Mouse (Mus musculus): ENCODE measurements around the gene Agbl3. TPM values are rescaled to one million over a fixed set of nuclear protein-coding genes. Genes with fewer than 3 reads are reported as not detected.
A peak's percentile ranks its signal among the peaks of the same experiment; 100 is the strongest.

Agbl3 gene
- polyA plus RNA-seq, 1 experiment = 4.5 TPM

DNA sequence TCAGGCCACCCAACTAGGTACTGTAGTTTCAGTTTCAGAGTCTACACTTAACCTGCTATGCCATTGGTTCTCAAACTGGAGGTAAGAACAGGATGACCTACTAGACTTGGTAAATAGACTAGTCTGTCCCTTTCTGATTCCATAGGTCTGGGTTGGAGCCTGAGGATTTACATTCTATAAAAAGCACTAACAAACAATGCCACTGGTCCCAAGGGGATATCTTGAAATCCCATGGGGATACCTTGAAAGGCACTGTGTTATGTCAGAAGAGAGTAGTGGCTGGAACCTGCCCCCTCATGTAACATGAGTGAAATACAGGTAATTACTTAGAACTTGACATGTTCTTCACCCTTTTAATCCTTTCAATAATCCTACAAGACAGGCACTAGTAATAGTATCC, 3.8 kb upstream of the Agbl3 start:
- TF ChIP-seq POLR2A (IDR thresholded peaks at IDR 0.05; ENCODE audit: borderline replicate concordance, control insufficient read depth, low read depth, low read length) (no peak), CTCF (IDR thresholded peaks at IDR 0.05; ENCODE audit: control insufficient read depth, insufficient read depth, low read length) (no peak)
- H3K4me1 ChIP-seq (ENCODE audit: control insufficient read depth, insufficient read depth, low read length) = no peaks in the 10 kb centered on the region; the same call in 1 of the 2 replicates
- H3K27ac ChIP-seq (ENCODE audit: control insufficient read depth, insufficient read depth, low read depth, low read length, poor library complexity) = no peak overlapping the region
- no peak overlapping the region for H3K4me3 ChIP-seq (replicated peaks; ENCODE audit: control insufficient read depth, low read depth, low read length)

DNA sequence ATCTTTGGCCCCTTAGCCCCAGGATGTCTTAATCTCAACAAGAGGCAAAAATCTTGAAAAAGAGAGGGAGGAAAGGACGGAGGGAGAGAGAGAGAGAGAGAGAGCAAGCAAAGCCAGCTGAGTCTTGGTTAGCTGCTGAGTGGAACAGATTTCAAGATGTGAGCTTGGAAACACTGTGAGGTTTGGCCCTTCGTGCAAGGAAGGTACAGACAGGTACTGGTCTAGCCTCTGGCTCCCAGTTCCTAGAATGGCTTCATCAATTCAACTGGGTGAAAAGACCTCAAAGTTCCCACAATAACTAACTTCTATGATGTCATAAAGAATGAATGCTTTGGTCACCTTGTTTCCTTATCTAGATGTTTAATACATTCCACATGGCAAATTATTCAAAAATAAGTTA, 3.1 kb upstream of the Agbl3 start:
- no peak for TF ChIP-seq POLR2A (IDR thresholded peaks at IDR 0.05; ENCODE audit: borderline replicate concordance, control insufficient read depth, low read depth, low read length)
- no peak for TF ChIP-seq CTCF (IDR thresholded peaks at IDR 0.05; ENCODE audit: control insufficient read depth, insufficient read depth, low read length)

DNA sequence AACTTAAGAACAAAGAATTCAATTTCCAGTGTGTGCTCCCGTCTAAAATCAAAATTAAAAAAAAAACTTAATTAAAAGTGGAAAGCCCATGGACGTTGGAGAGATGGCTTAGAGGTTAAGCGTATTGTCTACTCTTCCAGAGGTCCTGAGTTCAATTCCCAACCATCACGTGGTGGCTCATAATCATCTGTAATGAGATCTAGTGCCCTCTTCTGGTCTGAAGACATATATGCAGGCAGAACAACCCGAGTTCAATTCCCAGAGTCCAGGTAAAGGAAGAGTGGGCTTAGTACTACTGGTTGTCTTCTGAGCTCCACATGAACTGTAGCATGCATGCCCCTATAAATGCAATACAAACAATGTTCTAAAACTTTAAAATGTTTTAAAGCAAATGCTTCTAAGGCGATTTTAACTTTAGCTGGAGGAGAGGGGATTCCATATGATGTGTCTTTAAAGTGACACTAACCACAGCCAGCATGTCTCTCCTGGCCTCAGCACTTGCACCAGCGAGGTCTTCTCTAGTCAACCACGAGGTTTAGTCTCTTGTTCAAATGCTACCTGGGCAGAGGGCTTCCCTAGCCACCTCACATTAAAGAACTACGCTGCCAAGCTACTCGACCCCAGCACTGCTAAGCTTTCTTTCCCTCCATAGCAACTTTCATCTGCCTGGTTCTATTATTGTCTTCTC, 2.1 kb upstream of the Agbl3 start:
- WGBS = 67% methylated on average over 10 of the region's 10 CpGs
- no peak overlapping the region for H3K4me3 ChIP-seq (replicated peaks; ENCODE audit: control insufficient read depth, low read depth, low read length)
- no peaks in the 10 kb centered on the region; the same call in 1 of the 2 replicates for H3K4me1 ChIP-seq (ENCODE audit: control insufficient read depth, insufficient read depth, low read length)
- H3K27ac ChIP-seq (ENCODE audit: control insufficient read depth, insufficient read depth, low read depth, low read length, poor library complexity) = no peak overlapping the region
- TF ChIP-seq CTCF (IDR thresholded peaks at IDR 0.05; ENCODE audit: control insufficient read depth, insufficient read depth, low read length) = no peak
- no peak for TF ChIP-seq POLR2A (IDR thresholded peaks at IDR 0.05; ENCODE audit: borderline replicate concordance, control insufficient read depth, low read depth, low read length)

More for the DNA sequence above, 3.1 kb upstream of the Agbl3 start:
- 83% methylated on average over 2 of the region's 2 CpGs for WGBS
- H3K4me1 ChIP-seq (ENCODE audit: control insufficient read depth, insufficient read depth, low read length) = no peaks in the 10 kb centered on the region; the same call in 1 of the 2 replicates
- no peak overlapping the region for H3K27ac ChIP-seq (ENCODE audit: control insufficient read depth, insufficient read depth, low read depth, low read length, poor library complexity)
- H3K4me3 ChIP-seq (replicated peaks; ENCODE audit: control insufficient read depth, low read depth, low read length) = no peak overlapping the region

DNA sequence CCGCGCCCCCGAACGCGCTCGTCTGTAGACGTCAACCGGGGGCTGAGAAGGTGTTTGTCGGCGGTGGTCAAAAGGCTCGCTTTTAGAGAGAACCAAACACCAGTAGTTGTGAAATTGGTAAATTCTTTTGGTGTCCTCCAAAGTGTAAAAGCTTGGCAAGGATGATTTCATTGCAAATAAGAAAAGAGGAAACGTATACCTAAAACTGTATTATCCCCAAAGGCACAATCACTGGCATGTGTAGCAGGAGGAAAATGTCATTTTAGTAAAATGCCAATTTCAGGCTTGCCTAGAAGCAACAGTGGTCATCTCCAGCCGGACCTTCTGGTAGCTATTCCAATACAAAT, 684 bp downstream of the Agbl3 start:
- no peaks in the 10 kb centered on the region; the same call in 1 of the 2 replicates for H3K4me1 ChIP-seq (ENCODE audit: control insufficient read depth, insufficient read depth, low read length)
- TF ChIP-seq POLR2A (IDR thresholded peaks at IDR 0.05; ENCODE audit: borderline replicate concordance, control insufficient read depth, low read depth, low read length) = no peak
- WGBS = 2% methylated on average over 13 of the region's 13 CpGs
- H3K27ac ChIP-seq (ENCODE audit: control insufficient read depth, insufficient read depth, low read depth, low read length, poor library complexity) = peak overlapping the region; percentile 97
- peak overlapping the region; percentile 73 for H3K4me3 ChIP-seq (replicated peaks; ENCODE audit: control insufficient read depth, low read depth, low read length)

DNA sequence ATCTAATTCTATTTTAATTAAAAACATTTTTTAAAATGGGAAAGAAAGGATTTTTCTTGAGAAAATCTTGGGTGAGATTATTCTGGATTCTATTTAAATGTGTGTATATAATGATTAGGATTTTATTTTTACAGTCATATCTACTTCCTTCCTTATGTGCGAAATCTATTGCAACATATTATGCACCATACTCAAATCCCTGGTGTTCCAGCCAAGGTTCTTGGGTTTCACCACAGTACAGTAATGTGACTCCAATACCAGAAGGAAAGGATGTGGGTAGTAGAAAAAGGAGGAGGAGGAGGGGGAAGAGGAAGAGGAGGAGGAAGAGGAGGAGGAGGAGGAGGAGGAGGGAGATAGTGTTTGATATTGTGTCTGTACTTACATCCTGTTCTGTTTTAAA, 2.3 kb downstream of the Agbl3 start:
- H3K4me1 ChIP-seq (ENCODE audit: control insufficient read depth, insufficient read depth, low read length) = no peaks in the 10 kb centered on the region; the same call in 1 of the 2 replicates
- 36% methylated on average over 1 of the region's 1 CpGs for WGBS
- H3K27ac ChIP-seq (ENCODE audit: control insufficient read depth, insufficient read depth, low read depth, low read length, poor library complexity) = no peak overlapping the region
- no peak for TF ChIP-seq CTCF (IDR thresholded peaks at IDR 0.05; ENCODE audit: control insufficient read depth, insufficient read depth, low read length)
- TF ChIP-seq POLR2A (IDR thresholded peaks at IDR 0.05; ENCODE audit: borderline replicate concordance, control insufficient read depth, low read depth, low read length) = no peak
- H3K4me3 ChIP-seq (replicated peaks; ENCODE audit: control insufficient read depth, low read depth, low read length) = no peak overlapping the region

DNA sequence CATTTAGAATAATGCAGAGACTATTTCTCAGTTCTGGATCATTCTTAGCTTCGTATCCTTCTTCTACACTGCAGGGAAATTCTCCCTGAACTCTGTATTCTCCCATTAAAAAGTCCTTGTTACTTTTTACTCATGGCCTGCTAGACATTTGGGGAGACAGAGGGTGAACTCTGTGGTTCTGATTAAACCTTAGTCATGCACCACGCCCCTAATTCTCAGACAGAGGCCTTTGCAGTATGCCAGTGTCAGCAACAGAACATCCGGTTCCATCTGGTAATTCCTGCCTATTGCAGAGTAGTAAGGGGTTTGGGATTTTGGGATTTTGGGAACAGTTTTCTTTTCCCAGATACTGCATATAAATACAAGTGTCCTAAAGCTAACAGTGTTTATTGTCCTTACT, 16.6 kb downstream of the Agbl3 start:
- WGBS = 62% methylated on average over 3 of the region's 3 CpGs
- H3K27ac ChIP-seq (ENCODE audit: control insufficient read depth, insufficient read depth, low read depth, low read length, poor library complexity) = no peak overlapping the region
- no peak overlapping the region for H3K4me3 ChIP-seq (replicated peaks; ENCODE audit: control insufficient read depth, low read depth, low read length)
- H3K4me1 ChIP-seq (ENCODE audit: control insufficient read depth, insufficient read depth, low read length) = no peaks in the 10 kb centered on the region
- TF ChIP-seq CTCF (IDR thresholded peaks at IDR 0.05; ENCODE audit: control insufficient read depth, insufficient read depth, low read length) (no peak), POLR2A (IDR thresholded peaks at IDR 0.05; ENCODE audit: borderline replicate concordance, control insufficient read depth, low read depth, low read length) (no peak)

DNA sequence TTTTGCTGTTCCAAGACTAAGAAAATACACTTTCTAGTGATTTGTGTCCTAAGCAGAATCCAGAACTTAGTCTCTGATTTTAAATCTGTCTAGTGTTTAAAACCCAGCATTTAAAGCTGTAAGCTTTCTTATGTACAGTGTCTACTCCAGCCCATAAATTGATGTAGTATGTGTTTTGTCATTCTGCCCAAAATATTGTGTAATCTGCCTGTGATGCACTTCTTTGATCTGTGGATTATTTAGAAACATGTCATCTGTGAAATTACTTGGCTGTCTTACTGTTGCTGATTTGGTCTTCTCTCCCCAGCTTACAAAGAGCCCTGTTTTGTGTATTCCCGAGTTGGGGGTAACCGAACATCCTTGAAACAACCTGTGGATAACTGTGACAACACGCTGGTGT, 17.7 kb downstream of the Agbl3 start:
- H3K4me1 ChIP-seq (ENCODE audit: control insufficient read depth, insufficient read depth, low read length) = no peaks in the 10 kb centered on the region
- 80% methylated on average over 3 of the region's 3 CpGs for WGBS
- TF ChIP-seq POLR2A (IDR thresholded peaks at IDR 0.05; ENCODE audit: borderline replicate concordance, control insufficient read depth, low read depth, low read length) (no peak), CTCF (IDR thresholded peaks at IDR 0.05; ENCODE audit: control insufficient read depth, insufficient read depth, low read length) (no peak)
- H3K4me3 ChIP-seq (replicated peaks; ENCODE audit: control insufficient read depth, low read depth, low read length) = no peak overlapping the region
- H3K27ac ChIP-seq (ENCODE audit: control insufficient read depth, insufficient read depth, low read depth, low read length, poor library complexity) = no peak overlapping the region

DNA sequence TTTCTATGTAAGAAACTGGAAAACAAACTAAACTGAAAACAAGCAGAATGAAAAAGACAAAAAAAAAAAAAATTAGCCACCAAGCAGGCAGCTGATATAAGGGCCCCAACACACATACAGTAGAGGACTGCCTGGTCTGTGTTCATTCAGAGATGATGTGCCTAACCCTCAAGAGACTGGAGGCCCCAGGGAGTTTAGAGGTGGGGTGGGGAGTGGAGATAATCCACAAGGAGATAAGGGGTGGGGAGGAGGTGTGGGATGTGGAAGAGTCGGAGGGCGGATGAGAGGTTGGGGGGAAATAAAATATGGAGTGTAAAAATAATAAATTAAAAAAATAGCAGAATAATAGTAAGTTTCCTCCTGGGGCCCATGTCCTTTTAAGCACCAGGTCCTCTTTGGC, 25.4 kb downstream of the Agbl3 start:
- Histone ChIP-seq H3K4me1 (ENCODE audit: control insufficient read depth, insufficient read depth, low read length) (no peaks in the 10 kb centered on the region), H3K27ac (ENCODE audit: control insufficient read depth, insufficient read depth, low read depth, low read length, poor library complexity) (no peak overlapping the region), H3K4me3 (replicated peaks; ENCODE audit: control insufficient read depth, low read depth, low read length) (no peak overlapping the region)
- no peak for TF ChIP-seq POLR2A (IDR thresholded peaks at IDR 0.05; ENCODE audit: borderline replicate concordance, control insufficient read depth, low read depth, low read length)
- no peak for TF ChIP-seq CTCF (IDR thresholded peaks at IDR 0.05; ENCODE audit: control insufficient read depth, insufficient read depth, low read length)
- WGBS = 90% methylated on average over 2 of the region's 2 CpGs

DNA sequence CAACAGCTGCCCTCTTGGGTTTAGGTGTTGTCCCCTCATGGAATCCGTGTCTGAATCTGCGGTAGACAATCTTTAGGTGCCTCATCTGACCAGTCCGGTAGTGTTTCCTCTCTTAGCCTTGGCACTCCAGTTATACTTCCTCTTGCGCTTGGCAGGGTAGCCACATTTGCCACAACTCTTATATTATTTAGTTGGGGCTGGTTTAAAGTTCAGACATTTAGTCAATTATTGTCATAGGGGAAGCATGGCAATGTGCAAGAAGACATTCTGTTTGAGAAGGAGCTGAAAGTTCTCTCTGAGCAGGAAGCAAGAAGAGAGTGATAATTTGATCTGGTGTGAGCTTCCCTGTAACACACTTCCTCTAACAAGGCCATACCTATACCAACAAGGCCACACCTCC, 30.4 kb downstream of the Agbl3 start:
- WGBS = 7% methylated on average over 4 of the region's 4 CpGs
- no peak overlapping the region for H3K4me3 ChIP-seq (replicated peaks; ENCODE audit: control insufficient read depth, low read depth, low read length)
- TF ChIP-seq CTCF (IDR thresholded peaks at IDR 0.05; ENCODE audit: control insufficient read depth, insufficient read depth, low read length) = no peak
- TF ChIP-seq POLR2A (IDR thresholded peaks at IDR 0.05; ENCODE audit: borderline replicate concordance, control insufficient read depth, low read depth, low read length) = no peak
- H3K27ac ChIP-seq (ENCODE audit: control insufficient read depth, insufficient read depth, low read depth, low read length, poor library complexity) = no peak overlapping the region
- H3K4me1 ChIP-seq (ENCODE audit: control insufficient read depth, insufficient read depth, low read length) = no peaks in the 10 kb centered on the region
